Mouse (Mus musculus) kidney, adult 2 months (tissue): ENCODE data around the gene Atp8b3. TPM values are rescaled to one million over a fixed set of nuclear protein-coding genes. Genes with fewer than 3 reads are reported as not detected.

ENCODE experiments used
- DNase-seq: peaks from one replicate; pipeline ENCODE4 v3.0.0; 2021
- H3K27ac ChIP-seq: fragments of 200-500 bp; 2 replicates; pipeline ENCODE4 v1.5.1; 2012; ENCODE audit warnings: low read depth, low read length, control low read depth, inconsistent platforms; ENCODE audit not compliant: insufficient read depth
- H3K27me3 ChIP-seq: fragments of 200-500 bp; replicated peaks from 2 replicates; pipeline ENCODE4 v1.6.1; 2012; ENCODE audit warnings: mild to moderate bottlenecking, moderate library complexity, low read length, inconsistent platforms; ENCODE audit not compliant: control insufficient read depth, insufficient read depth
- H3K36me3 ChIP-seq: fragments of 200-500 bp; 2 replicates; pipeline ENCODE4 v1.6.1; 2012; ENCODE audit warnings: mild to moderate bottlenecking, moderate library complexity, low read length, inconsistent platforms; ENCODE audit not compliant: control insufficient read depth, insufficient read depth
- H3K4me1 ChIP-seq: fragments of 200-500 bp; 2 replicates; pipeline ENCODE4 v1.6.1; 2011; ENCODE audit warnings: low read length; ENCODE audit not compliant: control insufficient read depth, insufficient read depth
- H3K4me3 ChIP-seq: fragments of 200-500 bp; 2 replicates; pipeline ENCODE4 v1.5.1; 2011; ENCODE audit warnings: mild to moderate bottlenecking, low read depth, low read length, control low read depth; ENCODE audit not compliant: insufficient read depth
- CTCF ChIP-seq: fragments of 200-500 bp; conservative IDR thresholded peaks from 2 replicates; pipeline ENCODE4 v1.5.1; 2011; ENCODE audit warnings: low read depth, mild to moderate bottlenecking, control low read depth, low read length, moderate library complexity, mixed read lengths; ENCODE audit not compliant: insufficient read depth, insufficient read length
- POLR2A ChIP-seq: fragments of 200-500 bp; IDR thresholded peaks from one replicate; pipeline ENCODE4 v1.6.1; 2011; ENCODE audit warnings: low read depth, low read length, control low read depth
- WGBS: fragments of 180-500 bp; shearing (Covaris S2); methylation state at CpG from one replicate; pipeline ENCODE4 v1.1.7; 2018; 5-methylcytosine and 5-hydroxymethylcytosine counted together
- polyA plus RNA-seq: library from polyadenylated mRNA; depleted of rRNA; stranded (reverse); fragments of >200 nt; gene quantifications from 2 replicates; pipeline ENCODE4 v1.2.3, GENCODE M21; 2012

The Atp8b3 gene
- polyA plus RNA-seq, 1 experiment: 0.17 TPM

GRCm38 (mm10) chr10:80566375-80567092 is 27.6 kb upstream of the Atp8b3 start:
- 0 out of 2 replicates have a peak, but pooled peaks cover 3% of the 10 kb centered on the region for H3K4me1 ChIP-seq
- TF ChIP-seq CTCF (peak; percentile 94), POLR2A (no peak)
- no peak overlapping the region for H3K27ac ChIP-seq
- no peaks in the 10 kb centered on the region for H3K27me3 ChIP-seq
- 28% methylated on average over 17 of the region's 17 CpGs for whole genome bisulfite sequencing
- no peaks in the 10 kb centered on the region for H3K36me3 ChIP-seq
- DNase-seq: peak; percentile 84
- no peak overlapping the region for H3K4me3 ChIP-seq

- Histone ChIP-seq H3K27ac (peak within 1 kb of the TSS; percentile 98), H3K27me3 (no peaks in the 10 kb centered on the region), H3K4me3 (peak within 1 kb of the TSS; percentile 90), H3K4me1 (peaks cover 35% of the 10 kb centered on the region), H3K36me3 (no peaks in the 10 kb centered on the region)
- under 1% methylated on average over 72 of the region's 72 CpGs for WGBS
- peak; percentile 97 for DNase-seq
- no peak for TF ChIP-seq POLR2A
- TF ChIP-seq CTCF: peak; percentile 79
Observed at GRCm38 (mm10) chr10:80561116-80561944, 22.4 kb upstream of the Atp8b3 start, which contains the start of gene Rexo1. Gene Rexo1, minus strand, starts transcription at chr10:80561560.

GRCm38 (mm10) chr10:80560621-80561020 is 21.7 kb upstream of the Atp8b3 start:
- peak overlapping the region; percentile 98; the same call in 1 of the 2 replicates for H3K27ac ChIP-seq
- H3K36me3 ChIP-seq: no peaks in the 10 kb centered on the region
- H3K4me1 ChIP-seq: peaks cover 35% of the 10 kb centered on the region
- H3K27me3 ChIP-seq: no peaks in the 10 kb centered on the region
- TF ChIP-seq POLR2A: no peak
- TF ChIP-seq CTCF: no peak
- DNase-seq: peak; percentile 49
- WGBS: under 1% methylated on average over 13 of the region's 13 CpGs
- peak overlapping the region; percentile 90 for H3K4me3 ChIP-seq

- no peak for DNase-seq
- TF ChIP-seq POLR2A: no peak
- TF ChIP-seq CTCF: no peak
- Histone ChIP-seq H3K4me3 (no peak overlapping the region), H3K36me3 (no peaks in the 10 kb centered on the region), H3K27me3 (no peaks in the 10 kb centered on the region), H3K27ac (no peak overlapping the region), H3K4me1 (peaks cover 35% of the 10 kb centered on the region)
- WGBS: 73% methylated on average over 7 of the region's 7 CpGs
Observed at GRCm38 (mm10) chr10:80559431-80559830, 20.5 kb upstream of the Atp8b3 start.

GRCm38 (mm10) chr10:80557346-80557965 is 18.5 kb upstream of the Atp8b3 start:
- 23% methylated on average over 5 of the region's 5 CpGs for WGBS
- Histone ChIP-seq H3K36me3 (no peaks in the 10 kb centered on the region), H3K4me3 (no peak overlapping the region), H3K27ac (peak overlapping the region; percentile 44), H3K27me3 (no peaks in the 10 kb centered on the region), H3K4me1 (peaks cover 40% of the 10 kb centered on the region)
- TF ChIP-seq POLR2A (no peak), CTCF (peak; percentile 79)
- DNase-seq: peak; percentile 88

- Histone ChIP-seq H3K4me3 (no peak overlapping the region), H3K27me3 (no peaks in the 10 kb centered on the region), H3K27ac (no peak overlapping the region), H3K36me3 (no peaks in the 10 kb centered on the region), H3K4me1 (peaks cover 26% of the 10 kb centered on the region)
- 53% methylated on average over 6 of the region's 6 CpGs for WGBS
- TF ChIP-seq CTCF: no peak
- no peak for TF ChIP-seq POLR2A
- no peak for DNase-seq
Observed at GRCm38 (mm10) chr10:80553997-80554396, 15.1 kb upstream of the Atp8b3 start.

GRCm38 (mm10) chr10:80553575-80553974 is 14.7 kb upstream of the Atp8b3 start:
- H3K27me3 ChIP-seq: no peaks in the 10 kb centered on the region
- no peaks in the 10 kb centered on the region for H3K36me3 ChIP-seq
- no peak overlapping the region for H3K4me3 ChIP-seq
- H3K4me1 ChIP-seq: peaks cover 22% of the 10 kb centered on the region
- no peak overlapping the region for H3K27ac ChIP-seq
- 76% methylated on average over 8 of the region's 8 CpGs for WGBS
- no peak for DNase-seq
- TF ChIP-seq POLR2A: no peak
- TF ChIP-seq CTCF: no peak
